Mouse (Mus musculus) spleen, postnatal 4 days (tissue): ENCODE data around the gene D3Ertd751e.

ENCODE experiments used
- DNase-seq, 2 experiments: peaks; one replicate each; pipeline ENCODE4 v3.0.0; 2022; ENCODE audit warnings: low spot score in 2 of 2

The D3Ertd751e gene

GRCm38 (mm10) chr3:41742278-41742934 is at the start of gene D3Ertd751e, which contains the start of gene Sclt1:
D3Ertd751e (plus strand) TSS chr3:41742611.
Sclt1 (minus strand) TSS chr3:41742514.
- DNase-seq = peak; percentile 95 to 97

GRCm38 (mm10) chr3:41695681-41696080 is 46.7 kb upstream of the D3Ertd751e start:
- no peak for DNase-seq

- DNase-seq = no peak
Measured at GRCm38 (mm10) chr3:41741601-41742277, 672 bp upstream of the D3Ertd751e start.

- DNase-seq = no peak
Measured at GRCm38 (mm10) chr3:41743436-41743835, 1.0 kb downstream of the D3Ertd751e start.

- no peak for DNase-seq
Measured at GRCm38 (mm10) chr3:41754556-41754955, 12.1 kb downstream of the D3Ertd751e start.

- no peak for DNase-seq
Measured at GRCm38 (mm10) chr3:41762091-41762490, 19.7 kb downstream of the D3Ertd751e start.

GRCm38 (mm10) chr3:41812447-41812846 is 70.0 kb downstream of the D3Ertd751e start:
- DNase-seq = no peak
